Mouse (Mus musculus) liver, adult 2 months (tissue): ENCODE results near the gene Trim44.

Experiments used
- CTCF ChIP-seq: fragments of 200-500 bp; IDR thresholded peaks from 2 replicates; pipeline ENCODE4 v1.5.1; 2011; ENCODE audit warnings: low read depth, low read length, control low read depth
- POLR2A ChIP-seq: fragments of 200-500 bp; IDR thresholded peaks from 2 replicates; pipeline ENCODE4 v1.6.1; 2011; ENCODE audit warnings: low read length, control low read depth; ENCODE audit not compliant: insufficient read depth; ENCODE audit errors: extremely low read depth

- TF ChIP-seq CTCF, result no peak
- TF ChIP-seq POLR2A, result no peak
Measured at GRCm38 (mm10) chr2:102287369-102287768, 120.3 kb downstream of the Trim44 start.
